Mouse (Mus musculus) urinary bladder, postnatal 4 days (tissue): ENCODE measurements around the gene Tns2.

Experiments
- DNase-seq, 2 experiments: peaks; one replicate each; pipeline ENCODE4 v3.0.0; 2021 to 2022; ENCODE audit warnings: low spot score in 2 of 2

Tns2 gene

DNA sequence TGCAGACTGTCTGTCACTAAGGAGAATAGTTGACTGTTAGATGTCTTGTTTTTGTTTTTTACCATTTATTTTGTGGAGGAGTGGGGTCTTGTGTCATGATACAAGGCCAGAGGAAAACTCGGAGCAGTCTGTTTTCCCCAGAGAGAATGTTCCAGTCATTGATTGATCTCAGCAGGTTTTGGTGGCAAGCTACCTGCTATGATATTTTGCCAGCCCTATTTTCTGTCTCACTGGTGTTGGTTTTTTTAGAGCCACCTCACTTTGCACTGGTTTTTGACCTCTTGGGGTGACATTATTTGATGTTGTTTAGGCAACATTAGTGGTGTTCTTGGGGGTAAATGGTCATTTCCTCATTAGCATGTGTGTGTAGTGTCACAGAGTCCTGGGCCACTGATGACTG is 8.5 kb upstream of the Tns2 start:
- DNase-seq, result no peak

- no peak for DNase-seq
Observed at GRCm38 (mm10) chr15:102092222-102092621, 8.0 kb upstream of the Tns2 start.

- DNase-seq, result no peak
Observed at GRCm38 (mm10) chr15:102094157-102094556, 6.1 kb upstream of the Tns2 start.

- no peak for DNase-seq
Observed at GRCm38 (mm10) chr15:102094988-102095387, 5.2 kb upstream of the Tns2 start.

GRCm38 (mm10) chr15:102097147-102097915 is 2.9 kb upstream of the Tns2 start:
- no peak for DNase-seq

- peak in 1 of 2 experiments; percentile 17 for DNase-seq
Observed at GRCm38 (mm10) chr15:102097991-102098555, 2.1 kb upstream of the Tns2 start.

- no peak for DNase-seq
Observed at GRCm38 (mm10) chr15:102099260-102099659, 953 bp upstream of the Tns2 start.

GRCm38 (mm10) chr15:102099771-102100160 is 447 bp upstream of the Tns2 start:
- DNase-seq, result no peak

DNA sequence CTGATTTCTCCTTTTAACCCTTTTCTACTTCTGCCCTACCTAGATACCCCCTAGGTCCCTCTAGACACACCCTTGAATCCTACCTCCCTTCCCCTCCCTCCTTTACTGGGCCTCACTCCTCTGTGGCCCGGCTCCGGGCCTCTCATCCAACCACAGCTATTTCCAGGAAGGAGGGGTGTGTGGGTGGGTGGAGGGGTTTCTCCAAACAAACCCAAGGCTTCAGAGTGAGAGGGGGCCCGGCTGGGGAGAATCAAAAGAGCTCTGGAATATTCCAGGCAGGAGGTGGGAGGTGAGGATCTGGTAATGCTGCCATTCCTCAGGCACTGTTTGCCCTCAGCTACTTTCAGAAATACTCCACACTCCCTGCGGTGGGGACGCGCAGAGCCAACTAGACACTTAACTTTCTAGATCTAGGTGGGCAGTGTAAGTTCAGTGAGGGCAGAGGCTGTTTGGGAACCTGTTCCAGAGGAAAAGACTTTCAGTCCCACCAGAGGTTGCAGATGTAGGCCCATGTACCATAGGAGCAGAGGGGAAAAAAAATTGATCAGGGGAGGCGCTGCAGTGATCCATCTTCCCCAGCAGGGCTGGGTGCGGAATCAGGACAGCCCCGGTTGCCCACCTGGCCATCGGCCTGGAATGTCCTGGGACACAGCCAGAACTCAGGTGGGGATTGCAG is 921 bp downstream of the Tns2 start:
- peak in 1 of 2 experiments; percentile 58 for DNase-seq

GRCm38 (mm10) chr15:102101672-102102541 is 1.7 kb downstream of the Tns2 start:
- DNase-seq, result peak in 1 of 2 experiments; percentile 60

DNA sequence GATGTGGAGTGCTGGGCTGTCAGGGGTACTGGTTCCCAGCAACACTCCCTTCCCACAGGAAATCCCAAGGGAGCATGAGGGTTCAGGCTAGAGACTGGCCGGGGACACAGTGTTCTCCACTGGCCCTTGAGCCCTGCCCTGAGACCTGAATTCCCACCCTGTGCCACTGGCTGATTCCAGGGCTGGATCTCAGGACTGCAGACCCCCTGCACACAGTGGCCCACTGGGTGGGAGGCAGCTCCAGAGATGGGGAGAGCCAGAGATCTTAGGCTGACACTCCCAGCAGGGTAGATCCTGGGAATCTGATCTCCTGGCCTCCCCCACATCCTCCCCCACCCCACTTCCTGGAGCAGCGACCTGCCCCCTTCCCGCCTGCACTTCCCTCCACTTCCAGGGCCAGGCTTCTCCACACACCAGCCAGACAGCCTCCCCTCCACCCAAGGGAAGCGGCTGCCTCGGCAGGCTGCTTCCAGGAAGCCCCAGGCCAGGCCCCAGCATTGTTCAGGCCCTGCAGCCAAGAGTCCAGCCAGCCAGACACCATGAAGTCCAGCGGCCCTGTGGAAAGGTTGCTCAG is 2.4 kb downstream of the Tns2 start:
- DNase-seq, result peak in 1 of 2 experiments; percentile 67

- DNase-seq, result no peak
Observed at GRCm38 (mm10) chr15:102103371-102103946, 3.2 kb downstream of the Tns2 start.

- no peak for DNase-seq
Observed at GRCm38 (mm10) chr15:102103947-102104555, 3.8 kb downstream of the Tns2 start.

DNA sequence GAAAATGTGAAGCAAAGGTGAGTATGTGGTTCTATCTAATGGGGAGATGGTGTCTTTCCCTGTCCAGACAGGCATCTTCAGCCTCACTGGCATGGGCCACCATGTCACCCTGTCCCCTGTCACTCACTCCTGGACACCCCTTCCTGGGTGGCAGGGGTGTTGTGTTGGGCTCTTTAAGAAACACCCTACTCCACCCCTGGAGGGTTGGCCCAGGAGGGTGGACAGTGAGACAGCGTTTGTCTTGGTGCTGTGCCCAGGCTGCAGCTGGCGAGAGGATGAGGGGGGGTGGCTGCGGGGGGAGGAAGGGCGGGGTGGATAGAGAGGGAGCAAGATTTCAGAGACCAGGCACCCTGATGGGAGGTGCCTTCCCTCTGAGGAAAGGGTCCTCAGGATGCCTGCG is 5.1 kb downstream of the Tns2 start:
- DNase-seq, result peak in 1 of 2 experiments; percentile 69

DNA sequence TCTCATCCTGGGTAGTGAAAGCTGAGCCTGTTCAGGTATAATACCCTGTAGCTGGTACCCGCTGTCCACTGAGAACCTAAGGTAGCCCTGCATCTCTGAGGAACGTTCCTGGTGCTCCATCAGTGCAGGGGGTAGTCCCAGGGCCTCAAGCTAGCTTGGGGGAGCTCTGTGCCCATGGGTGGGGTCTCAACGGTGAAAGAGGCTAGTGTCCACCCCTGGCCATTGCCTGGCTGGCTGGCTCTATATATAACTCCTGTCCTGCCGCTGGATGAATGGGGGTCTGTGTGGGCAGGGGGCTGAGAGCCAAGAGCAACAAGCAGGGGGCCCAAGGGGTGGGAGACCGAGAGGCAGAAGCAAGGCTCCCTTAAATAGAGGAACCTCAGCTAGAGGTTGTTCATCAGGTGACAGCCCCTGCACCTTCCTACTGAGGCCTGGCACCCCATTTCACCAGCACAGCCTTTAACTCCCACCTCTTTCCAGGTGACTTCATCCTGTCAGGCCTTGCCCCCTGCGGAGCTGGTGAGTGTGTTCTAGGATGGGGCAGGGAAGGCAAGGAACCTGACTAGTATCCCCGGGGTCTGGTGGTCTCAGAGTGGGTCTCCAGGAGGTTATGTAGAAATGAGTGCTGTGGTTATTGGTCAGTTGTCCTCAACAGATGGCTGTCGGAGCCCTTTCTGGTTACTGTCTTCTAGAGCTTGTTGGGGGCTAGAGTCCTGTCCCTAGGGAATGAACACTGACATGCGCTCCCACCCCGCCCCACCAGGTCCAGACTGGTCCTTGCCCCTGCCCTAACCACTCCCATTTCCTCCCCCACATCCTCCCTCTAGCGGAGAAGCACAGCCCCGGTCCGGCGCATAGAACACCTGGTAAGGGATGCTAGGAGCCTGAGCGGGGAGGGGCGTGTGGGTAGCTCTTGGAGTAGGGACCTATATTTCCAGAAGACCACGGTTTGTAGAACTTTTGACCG is 5.8 kb downstream of the Tns2 start:
- no peak for DNase-seq

- DNase-seq, result no peak
Observed at GRCm38 (mm10) chr15:102106754-102107456, 6.7 kb downstream of the Tns2 start.

GRCm38 (mm10) chr15:102107689-102108573 is 7.7 kb downstream of the Tns2 start:
- DNase-seq, result no peak
